Mouse (Mus musculus): Measurements from ENCODE around the gene Olfr707. TPM values are rescaled to one million over a fixed set of nuclear protein-coding genes. Genes with fewer than 3 reads are reported as not detected.
"Not testable (repeated sequence)": the region's sequence is repeated elsewhere in the genome, so short reads cannot be mapped to it uniquely, and the experiment has no call there.

Olfr707 gene
- polyA plus RNA-seq (2014; fragmentation: Nextera tagmentation; extraction: Ambion mirVana) = not detected in 2 replicates

GRCm38 (mm10) chr7:106901141-106901540 is at the start of gene Olfr707:
Gene Olfr707, minus strand, starts transcription at chr7:106901241.
- H3K4me3 ChIP-seq (ENCODE audit: low read depth, low read length); H3K9ac ChIP-seq (ENCODE audit: low read length); H3K27ac ChIP-seq (ENCODE audit: low read depth); H3K36me3 ChIP-seq (ENCODE audit: control insufficient read depth, insufficient read depth, low read length); H3K4me1 ChIP-seq (replicated peaks; ENCODE audit: control insufficient read depth, insufficient read depth, low read length); H3K4me2 ChIP-seq (ENCODE audit: low read length); ATAC-seq (replicated peaks; ENCODE audit: low FRiP score, low TSS enrichment, low read depth); DNase-seq (ENCODE audit: low spot score); H3K27me3 ChIP-seq (replicated peaks; ENCODE audit: control insufficient read depth, insufficient read depth, low read length); H3K9me3 ChIP-seq (ENCODE audit: control insufficient read depth, low read length): not testable (repeated sequence)
- WGBS = 92% methylated on average over 3 of the region's 3 CpGs

- 78% methylated on average over 3 of the region's 3 CpGs for WGBS
- Histone ChIP-seq H3K4me1 (replicated peaks; ENCODE audit: control insufficient read depth, insufficient read depth, low read length) (no peaks in the 10 kb centered on the region), H3K4me2 (ENCODE audit: low read length) (no peak within 1 kb of the TSS), H3K9ac (ENCODE audit: low read length) (no peak within 1 kb of the TSS), H3K27ac (ENCODE audit: low read depth) (no peak within 1 kb of the TSS), H3K27me3 (replicated peaks; ENCODE audit: control insufficient read depth, insufficient read depth, low read length) (no peaks in the 10 kb centered on the region), H3K9me3 (ENCODE audit: control insufficient read depth, low read length) (no peaks in the 10 kb centered on the region), H3K36me3 (ENCODE audit: control insufficient read depth, insufficient read depth, low read length) (no peaks in the 10 kb centered on the region), H3K4me3 (ENCODE audit: low read depth, low read length) (no peak within 1 kb of the TSS)
- DNase-seq (ENCODE audit: low spot score) = no peak
- no peak for ATAC-seq (replicated peaks; ENCODE audit: low FRiP score, low TSS enrichment, low read depth)
Measured at GRCm38 (mm10) chr7:106948212-106948611, 47.2 kb upstream of the Olfr707 start, which contains the start of gene Olfr710. Gene Olfr710, minus strand, starts transcription at chr7:106948312.

- Histone ChIP-seq H3K4me1 (replicated peaks; ENCODE audit: control insufficient read depth, insufficient read depth, low read length) (no peaks in the 10 kb centered on the region), H3K9me3 (ENCODE audit: control insufficient read depth, low read length) (no peaks in the 10 kb centered on the region), H3K27me3 (replicated peaks; ENCODE audit: control insufficient read depth, insufficient read depth, low read length) (no peaks in the 10 kb centered on the region), H3K9ac (ENCODE audit: low read length) (no peak within 1 kb of the TSS), H3K36me3 (ENCODE audit: control insufficient read depth, insufficient read depth, low read length) (no peaks in the 10 kb centered on the region), H3K27ac (ENCODE audit: low read depth) (no peak within 1 kb of the TSS), H3K4me2 (ENCODE audit: low read length) (no peak within 1 kb of the TSS), H3K4me3 (ENCODE audit: low read depth, low read length) (no peak within 1 kb of the TSS)
- ATAC-seq (replicated peaks; ENCODE audit: low FRiP score, low TSS enrichment, low read depth) (no peak), DNase-seq (ENCODE audit: low spot score) (no peak)
Measured at GRCm38 (mm10) chr7:106932119-106932518, 31.1 kb upstream of the Olfr707 start, which contains the start of gene Olfr709-ps1. Gene Olfr709-ps1, minus strand, starts transcription at chr7:106932219.

- H3K4me2 ChIP-seq (ENCODE audit: low read length); H3K27me3 ChIP-seq (replicated peaks; ENCODE audit: control insufficient read depth, insufficient read depth, low read length); H3K9me3 ChIP-seq (ENCODE audit: control insufficient read depth, low read length); H3K9ac ChIP-seq (ENCODE audit: low read length); ATAC-seq (replicated peaks; ENCODE audit: low FRiP score, low TSS enrichment, low read depth); H3K36me3 ChIP-seq (ENCODE audit: control insufficient read depth, insufficient read depth, low read length); DNase-seq (ENCODE audit: low spot score); H3K4me3 ChIP-seq (ENCODE audit: low read depth, low read length); H3K4me1 ChIP-seq (replicated peaks; ENCODE audit: control insufficient read depth, insufficient read depth, low read length); H3K27ac ChIP-seq (ENCODE audit: low read depth): not testable (repeated sequence)
- 85% methylated on average over 6 of the region's 7 CpGs for WGBS
Measured at GRCm38 (mm10) chr7:106920961-106921360, 19.9 kb upstream of the Olfr707 start.

GRCm38 (mm10) chr7:106907676-106908075 is 6.6 kb upstream of the Olfr707 start, which contains the start of gene Olfr1532-ps1:
Gene Olfr1532-ps1, plus strand, starts transcription at chr7:106908001.
- ATAC-seq (replicated peaks; ENCODE audit: low FRiP score, low TSS enrichment, low read depth) = no peak
- Histone ChIP-seq H3K9me3 (ENCODE audit: control insufficient read depth, low read length) (no peaks in the 10 kb centered on the region), H3K27ac (ENCODE audit: low read depth) (no peak within 1 kb of the TSS), H3K4me1 (replicated peaks; ENCODE audit: control insufficient read depth, insufficient read depth, low read length) (no peaks in the 10 kb centered on the region), H3K27me3 (replicated peaks; ENCODE audit: control insufficient read depth, insufficient read depth, low read length) (no peaks in the 10 kb centered on the region), H3K36me3 (ENCODE audit: control insufficient read depth, insufficient read depth, low read length) (no peaks in the 10 kb centered on the region), H3K4me3 (ENCODE audit: low read depth, low read length) (no peak within 1 kb of the TSS), H3K4me2 (ENCODE audit: low read length) (no peak within 1 kb of the TSS), H3K9ac (ENCODE audit: low read length) (no peak within 1 kb of the TSS)
- DNase-seq (ENCODE audit: low spot score) = no peak
- 64% methylated on average over 2 of the region's 2 CpGs for WGBS

- Histone ChIP-seq H3K4me2 (ENCODE audit: low read length) (no peak within 1 kb of the TSS), H3K4me3 (ENCODE audit: low read depth, low read length) (no peak within 1 kb of the TSS), H3K9ac (ENCODE audit: low read length) (no peak within 1 kb of the TSS), H3K9me3 (ENCODE audit: control insufficient read depth, low read length) (no peaks in the 10 kb centered on the region), H3K4me1 (replicated peaks; ENCODE audit: control insufficient read depth, insufficient read depth, low read length) (no peaks in the 10 kb centered on the region), H3K27me3 (replicated peaks; ENCODE audit: control insufficient read depth, insufficient read depth, low read length) (no peaks in the 10 kb centered on the region), H3K36me3 (ENCODE audit: control insufficient read depth, insufficient read depth, low read length) (no peaks in the 10 kb centered on the region), H3K27ac (ENCODE audit: low read depth) (no peak within 1 kb of the TSS)
- WGBS = 83% methylated on average over 2 of the region's 2 CpGs
- DNase-seq (ENCODE audit: low spot score) (no peak), ATAC-seq (replicated peaks; ENCODE audit: low FRiP score, low TSS enrichment, low read depth) (no peak)
Measured at GRCm38 (mm10) chr7:106888062-106888461, 13.0 kb downstream of the Olfr707 start, which contains the start of gene Olfr706. Gene Olfr706, minus strand, starts transcription at chr7:106888162.

- Histone ChIP-seq H3K27me3 (replicated peaks; ENCODE audit: control insufficient read depth, insufficient read depth, low read length) (no peaks in the 10 kb centered on the region), H3K4me2 (ENCODE audit: low read length) (no peak within 1 kb of the TSS), H3K4me1 (replicated peaks; ENCODE audit: control insufficient read depth, insufficient read depth, low read length) (no peaks in the 10 kb centered on the region), H3K36me3 (ENCODE audit: control insufficient read depth, insufficient read depth, low read length) (no peaks in the 10 kb centered on the region), H3K4me3 (ENCODE audit: low read depth, low read length) (no peak within 1 kb of the TSS), H3K9me3 (ENCODE audit: control insufficient read depth, low read length) (no peaks in the 10 kb centered on the region), H3K9ac (ENCODE audit: low read length) (no peak within 1 kb of the TSS), H3K27ac (ENCODE audit: low read depth) (no peak within 1 kb of the TSS)
- WGBS = 74% methylated on average over 3 of the region's 3 CpGs
- no peak for ATAC-seq (replicated peaks; ENCODE audit: low FRiP score, low TSS enrichment, low read depth)
- no peak for DNase-seq (ENCODE audit: low spot score)
Measured at GRCm38 (mm10) chr7:106876791-106877190, 24.2 kb downstream of the Olfr707 start, which contains the start of gene Olfr705. Gene Olfr705, minus strand, starts transcription at chr7:106876891.

- H3K4me2 ChIP-seq (ENCODE audit: low read length) = no peak within 1 kb of the TSS
- no peaks in the 10 kb centered on the region for H3K36me3 ChIP-seq (ENCODE audit: control insufficient read depth, insufficient read depth, low read length)
- no peak within 1 kb of the TSS for H3K4me3 ChIP-seq (ENCODE audit: low read depth, low read length)
- H3K4me1 ChIP-seq (replicated peaks; ENCODE audit: control insufficient read depth, insufficient read depth, low read length) = no peaks in the 10 kb centered on the region
- no peak within 1 kb of the TSS for H3K27ac ChIP-seq (ENCODE audit: low read depth)
- ATAC-seq (replicated peaks; ENCODE audit: low FRiP score, low TSS enrichment, low read depth) = no peak
- no peak within 1 kb of the TSS for H3K9ac ChIP-seq (ENCODE audit: low read length)
- DNase-seq (ENCODE audit: low spot score) = no peak
- no peaks in the 10 kb centered on the region for H3K9me3 ChIP-seq (ENCODE audit: control insufficient read depth, low read length)
- H3K27me3 ChIP-seq (replicated peaks; ENCODE audit: control insufficient read depth, insufficient read depth, low read length) = no peaks in the 10 kb centered on the region
Measured at GRCm38 (mm10) chr7:106862885-106863284, 38.2 kb downstream of the Olfr707 start, which contains the start of gene Olfr704. Gene Olfr704, plus strand, starts transcription at chr7:106863185.

- DNase-seq (ENCODE audit: low spot score) (no peak), ATAC-seq (replicated peaks; ENCODE audit: low FRiP score, low TSS enrichment, low read depth) (no peak)
- Histone ChIP-seq H3K27ac (ENCODE audit: low read depth) (no peak within 1 kb of the TSS), H3K4me2 (ENCODE audit: low read length) (no peak within 1 kb of the TSS), H3K4me3 (ENCODE audit: low read depth, low read length) (no peak within 1 kb of the TSS), H3K36me3 (ENCODE audit: control insufficient read depth, insufficient read depth, low read length) (no peaks in the 10 kb centered on the region), H3K4me1 (replicated peaks; ENCODE audit: control insufficient read depth, insufficient read depth, low read length) (no peaks in the 10 kb centered on the region), H3K9me3 (ENCODE audit: control insufficient read depth, low read length) (no peaks in the 10 kb centered on the region), H3K27me3 (replicated peaks; ENCODE audit: control insufficient read depth, insufficient read depth, low read length) (no peaks in the 10 kb centered on the region), H3K9ac (ENCODE audit: low read length) (no peak within 1 kb of the TSS)
- WGBS = 60% methylated on average over 2 of the region's 2 CpGs
Measured at GRCm38 (mm10) chr7:106843060-106843459, 58.0 kb downstream of the Olfr707 start, which contains the start of gene Olfr703. Gene Olfr703, plus strand, starts transcription at chr7:106843360.

Data from intestine, embryonic 14.5 days (tissue).